Mouse (Mus musculus): ENCODE data around the gene Tfb2m. TPM values are rescaled to one million over a fixed set of nuclear protein-coding genes. Genes with fewer than 3 reads are reported as not detected.

Tfb2m gene
- polyA plus RNA-seq, 1 experiment from 2014 or later = 33.6 TPM

DNA sequence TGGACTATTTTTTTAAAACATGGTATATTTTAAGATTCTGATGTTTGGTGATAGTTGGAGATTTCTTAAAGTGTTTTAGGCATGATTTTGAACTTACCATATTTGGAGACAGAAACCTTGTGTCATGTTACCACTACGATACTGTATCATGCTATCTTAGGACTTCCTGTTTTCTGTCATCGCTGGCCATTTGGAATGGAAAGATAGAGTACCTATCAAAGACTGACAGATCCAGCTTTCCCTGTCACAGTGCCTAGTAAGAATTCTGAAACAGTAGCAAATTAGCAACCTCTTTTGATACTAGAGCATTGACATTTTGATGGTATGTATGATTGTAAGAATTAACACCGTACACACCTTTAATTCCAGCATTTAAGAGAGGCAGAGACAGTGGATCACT, 5.3 kb upstream of the Tfb2m start:
- Histone ChIP-seq H3K36me3 (ENCODE audit: control insufficient read depth, insufficient read depth, low read length) (no peaks in the 10 kb centered on the region), H3K27me3 (ENCODE audit: control insufficient read depth, insufficient read depth, low read depth, low read length) (no peaks in the 10 kb centered on the region), H3K4me1 (replicated peaks; ENCODE audit: control insufficient read depth, insufficient read depth, low read length) (peaks cover 23% of the 10 kb centered on the region), H3K4me2 (ENCODE audit: low read depth, low read length) (no peak overlapping the region), H3K27ac (ENCODE audit: low read length) (peak overlapping the region; percentile 31; the same call in 1 of the 2 replicates), H3K4me3 (ENCODE audit: low read length) (no peak overlapping the region), H3K9me3 (ENCODE audit: control insufficient read depth, low read length) (no peaks in the 10 kb centered on the region), H3K9ac (ENCODE audit: low read length) (no peak overlapping the region)
- ATAC-seq (ENCODE audit: low read depth) = no peak
- WGBS = 71% methylated on average over 3 of the region's 3 CpGs

- WGBS = 89% methylated on average over 5 of the region's 5 CpGs
- H3K4me3 ChIP-seq (ENCODE audit: low read length) = no peak overlapping the region
- no peaks in the 10 kb centered on the region for H3K9me3 ChIP-seq (ENCODE audit: control insufficient read depth, low read length)
- no peak overlapping the region for H3K27ac ChIP-seq (ENCODE audit: low read length)
- peaks cover 29% of the 10 kb centered on the region for H3K4me1 ChIP-seq (replicated peaks; ENCODE audit: control insufficient read depth, insufficient read depth, low read length)
- no peak overlapping the region for H3K4me2 ChIP-seq (ENCODE audit: low read depth, low read length)
- no peaks in the 10 kb centered on the region for H3K27me3 ChIP-seq (ENCODE audit: control insufficient read depth, insufficient read depth, low read depth, low read length)
- no peak overlapping the region for H3K9ac ChIP-seq (ENCODE audit: low read length)
- ATAC-seq (ENCODE audit: low read depth) = no peak
- no peaks in the 10 kb centered on the region for H3K36me3 ChIP-seq (ENCODE audit: control insufficient read depth, insufficient read depth, low read length)
These were observed 3.1 kb upstream of the Tfb2m start for GRCm38 (mm10) chr1:179548996-179549752.

DNA sequence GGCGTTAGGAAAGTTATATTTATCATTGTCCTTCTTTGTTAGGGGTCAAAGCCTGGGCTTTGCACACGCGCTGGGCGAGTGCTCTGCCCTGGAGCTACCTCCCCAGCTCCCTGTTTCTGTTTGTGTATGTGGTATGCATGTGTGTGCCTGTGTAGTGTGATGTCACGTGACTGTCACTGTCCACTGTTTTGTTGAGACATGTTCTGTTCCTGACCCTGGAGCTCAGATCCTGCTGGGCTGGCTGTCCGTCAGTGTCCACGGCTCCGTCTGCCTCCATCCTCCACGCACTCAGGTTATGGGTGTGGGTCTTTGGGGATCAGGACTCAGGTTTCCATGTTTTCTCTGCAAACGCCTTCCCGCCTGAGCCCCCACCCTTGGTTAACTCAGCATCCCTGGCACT, 2.2 kb upstream of the Tfb2m start:
- Histone ChIP-seq H3K4me2 (ENCODE audit: low read depth, low read length) (no peak overlapping the region), H3K9ac (ENCODE audit: low read length) (no peak overlapping the region), H3K4me3 (ENCODE audit: low read length) (no peak overlapping the region), H3K27me3 (ENCODE audit: control insufficient read depth, insufficient read depth, low read depth, low read length) (no peaks in the 10 kb centered on the region), H3K36me3 (ENCODE audit: control insufficient read depth, insufficient read depth, low read length) (no peaks in the 10 kb centered on the region), H3K9me3 (ENCODE audit: control insufficient read depth, low read length) (no peaks in the 10 kb centered on the region), H3K27ac (ENCODE audit: low read length) (no peak overlapping the region), H3K4me1 (replicated peaks; ENCODE audit: control insufficient read depth, insufficient read depth, low read length) (peaks cover 23% of the 10 kb centered on the region)
- ATAC-seq (ENCODE audit: low read depth) = no peak
- WGBS = 62% methylated on average over 11 of the region's 11 CpGs

GRCm38 (mm10) chr1:179547176-179547575, 1.1 kb upstream of the Tfb2m start:
- no peak for ATAC-seq (ENCODE audit: low read depth)
- H3K36me3 ChIP-seq (ENCODE audit: control insufficient read depth, insufficient read depth, low read length) = no peaks in the 10 kb centered on the region
- 9% methylated on average over 5 of the region's 5 CpGs for WGBS

GRCm38 (mm10) chr1:179546551-179546917, 467 bp upstream of the Tfb2m start:
- under 1% methylated on average over 32 of the region's 44 CpGs for WGBS
- Histone ChIP-seq H3K4me3 (ENCODE audit: low read length) (peak overlapping the region; percentile 85), H3K27me3 (ENCODE audit: control insufficient read depth, insufficient read depth, low read depth, low read length) (no peaks in the 10 kb centered on the region), H3K9ac (ENCODE audit: low read length) (peak overlapping the region; percentile 85), H3K27ac (ENCODE audit: low read length) (peak overlapping the region; percentile 95), H3K36me3 (ENCODE audit: control insufficient read depth, insufficient read depth, low read length) (0 out of 2 replicates have a peak, but pooled peaks cover under 1% of the 10 kb centered on the region), H3K9me3 (ENCODE audit: control insufficient read depth, low read length) (no peaks in the 10 kb centered on the region), H3K4me2 (ENCODE audit: low read depth, low read length) (peak overlapping the region; percentile 68), H3K4me1 (replicated peaks; ENCODE audit: control insufficient read depth, insufficient read depth, low read length) (peaks cover 19% of the 10 kb centered on the region)
- ATAC-seq (ENCODE audit: low read depth) = peak; percentile 88

More at GRCm38 (mm10) chr1:179547176-179547575, 1.1 kb upstream of the Tfb2m start:
- Histone ChIP-seq H3K4me3 (ENCODE audit: low read length) (peak overlapping the region; percentile 85), H3K4me1 (replicated peaks; ENCODE audit: control insufficient read depth, insufficient read depth, low read length) (peaks cover 19% of the 10 kb centered on the region), H3K4me2 (ENCODE audit: low read depth, low read length) (peak overlapping the region; percentile 68), H3K27me3 (ENCODE audit: control insufficient read depth, insufficient read depth, low read depth, low read length) (no peaks in the 10 kb centered on the region), H3K9ac (ENCODE audit: low read length) (peak overlapping the region; percentile 85), H3K27ac (ENCODE audit: low read length) (peak overlapping the region; percentile 13; the same call in 1 of the 2 replicates), H3K9me3 (ENCODE audit: control insufficient read depth, low read length) (no peaks in the 10 kb centered on the region)

- WGBS = 60% methylated on average over 3 of the region's 3 CpGs
- H3K9ac ChIP-seq (ENCODE audit: low read length) = no peak overlapping the region
- H3K9me3 ChIP-seq (ENCODE audit: control insufficient read depth, low read length) = no peaks in the 10 kb centered on the region
- peaks cover 9% of the 10 kb centered on the region for H3K4me1 ChIP-seq (replicated peaks; ENCODE audit: control insufficient read depth, insufficient read depth, low read length)
- ATAC-seq (ENCODE audit: low read depth) = no peak
- H3K27ac ChIP-seq (ENCODE audit: low read length) = no peak overlapping the region
- H3K4me3 ChIP-seq (ENCODE audit: low read length) = no peak overlapping the region
- H3K36me3 ChIP-seq (ENCODE audit: control insufficient read depth, insufficient read depth, low read length) = peaks cover 10% of the 10 kb centered on the region; the same call in 1 of the 2 replicates
- no peak overlapping the region for H3K4me2 ChIP-seq (ENCODE audit: low read depth, low read length)
- no peaks in the 10 kb centered on the region for H3K27me3 ChIP-seq (ENCODE audit: control insufficient read depth, insufficient read depth, low read depth, low read length)
These were observed 4.6 kb downstream of the Tfb2m start for GRCm38 (mm10) chr1:179541502-179541901.

- H3K4me1 ChIP-seq (replicated peaks; ENCODE audit: control insufficient read depth, insufficient read depth, low read length) = peaks cover 6% of the 10 kb centered on the region; the same call in 1 of the 2 replicates
- H3K4me3 ChIP-seq (ENCODE audit: low read length) = no peak overlapping the region
- no peaks in the 10 kb centered on the region for H3K9me3 ChIP-seq (ENCODE audit: control insufficient read depth, low read length)
- H3K27ac ChIP-seq (ENCODE audit: low read length) = peak overlapping the region; percentile 63
- H3K36me3 ChIP-seq (ENCODE audit: control insufficient read depth, insufficient read depth, low read length) = peaks cover 12% of the 10 kb centered on the region; the same call in 1 of the 2 replicates
- H3K4me2 ChIP-seq (ENCODE audit: low read depth, low read length) = no peak overlapping the region
- no peaks in the 10 kb centered on the region for H3K27me3 ChIP-seq (ENCODE audit: control insufficient read depth, insufficient read depth, low read depth, low read length)
- 56% methylated on average over 3 of the region's 3 CpGs for WGBS
- no peak overlapping the region for H3K9ac ChIP-seq (ENCODE audit: low read length)
- peak; percentile 72 for ATAC-seq (ENCODE audit: low read depth)
These were observed 6.2 kb downstream of the Tfb2m start for GRCm38 (mm10) chr1:179539887-179540286.

DNA sequence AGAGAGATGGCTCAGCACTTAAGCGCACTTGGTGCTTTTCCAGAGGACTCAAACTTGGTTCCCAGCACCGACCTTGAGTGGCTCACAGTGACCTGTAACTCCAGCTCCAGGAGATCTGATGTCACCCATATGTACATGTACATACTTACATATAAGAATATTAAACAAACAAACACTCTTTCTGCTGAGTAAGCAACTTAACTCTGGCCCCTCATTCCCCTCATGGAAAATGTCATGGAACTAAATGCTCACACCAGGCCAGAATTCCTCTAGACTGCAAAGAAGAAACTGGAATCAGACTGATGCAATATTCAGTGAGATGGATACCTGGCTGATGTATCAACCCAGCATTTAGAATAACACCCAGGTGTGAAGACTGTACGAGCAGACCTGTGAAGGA, 7.0 kb downstream of the Tfb2m start:
- Histone ChIP-seq H3K9me3 (ENCODE audit: control insufficient read depth, low read length) (no peaks in the 10 kb centered on the region), H3K36me3 (ENCODE audit: control insufficient read depth, insufficient read depth, low read length) (peaks cover 17% of the 10 kb centered on the region; the same call in 1 of the 2 replicates), H3K9ac (ENCODE audit: low read length) (no peak overlapping the region), H3K4me2 (ENCODE audit: low read depth, low read length) (no peak overlapping the region), H3K4me1 (replicated peaks; ENCODE audit: control insufficient read depth, insufficient read depth, low read length) (0 out of 2 replicates have a peak, but pooled peaks cover 6% of the 10 kb centered on the region), H3K27ac (ENCODE audit: low read length) (no peak overlapping the region), H3K4me3 (ENCODE audit: low read length) (no peak overlapping the region), H3K27me3 (ENCODE audit: control insufficient read depth, insufficient read depth, low read depth, low read length) (no peaks in the 10 kb centered on the region)
- ATAC-seq (ENCODE audit: low read depth) = no peak
- WGBS = 89% methylated on average over 3 of the region's 3 CpGs

- Histone ChIP-seq H3K4me1 (replicated peaks; ENCODE audit: control insufficient read depth, insufficient read depth, low read length) (peaks cover 5% of the 10 kb centered on the region), H3K9ac (ENCODE audit: low read length) (no peak overlapping the region), H3K27ac (ENCODE audit: low read length) (no peak overlapping the region), H3K36me3 (ENCODE audit: control insufficient read depth, insufficient read depth, low read length) (no peaks in the 10 kb centered on the region), H3K27me3 (ENCODE audit: control insufficient read depth, insufficient read depth, low read depth, low read length) (no peaks in the 10 kb centered on the region), H3K9me3 (ENCODE audit: control insufficient read depth, low read length) (no peaks in the 10 kb centered on the region), H3K4me2 (ENCODE audit: low read depth, low read length) (no peak overlapping the region), H3K4me3 (ENCODE audit: low read length) (no peak overlapping the region)
- WGBS = 64% methylated on average over 3 of the region's 3 CpGs
- no peak for ATAC-seq (ENCODE audit: low read depth)
These were observed 26.2 kb downstream of the Tfb2m start for GRCm38 (mm10) chr1:179519901-179520300.

Measured in lung, embryonic 16.5 days (tissue).